Mouse (Mus musculus) lung, embryonic 14.5 days (tissue): ENCODE results near the gene Rexo4. TPM values are rescaled to one million over a fixed set of nuclear protein-coding genes. Genes with fewer than 3 reads are reported as not detected.

ENCODE experiments used
- ATAC-seq: fragments of 200-750 bp; cut with Nextera tagmentation; 2 replicates; pipeline ENCODE4 v1.8.0; 2017; ENCODE audit warnings: mild to moderate bottlenecking, moderate TSS enrichment, moderate library complexity; ENCODE audit not compliant: insufficient read depth
- DNase-seq: peaks from one replicate; pipeline ENCODE4 v3.0.0-alpha.2; 2015
- H3K27ac ChIP-seq: fragments of 300-500 bp; sonication (generic); 2 replicates; pipeline ENCODE4 v1.5.1; 2014; ENCODE audit warnings: low read depth, mild to moderate bottlenecking, moderate library complexity
- H3K27me3 ChIP-seq: fragments of 300-500 bp; sonication (generic); 2 replicates; pipeline ENCODE4 v1.6.1; 2014; ENCODE audit warnings: low read length, control low read depth; ENCODE audit not compliant: insufficient read depth
- H3K36me3 ChIP-seq: fragments of 300-500 bp; sonication (generic); 2 replicates; pipeline ENCODE4 v1.6.1; 2014; ENCODE audit warnings: control low read depth; ENCODE audit not compliant: insufficient read depth
- H3K4me1 ChIP-seq: fragments of 300-500 bp; sonication (generic); 2 replicates; pipeline ENCODE4 v1.6.1; 2014; ENCODE audit warnings: antibody characterized with exemption, control low read depth; ENCODE audit not compliant: insufficient read depth
- H3K4me2 ChIP-seq: fragments of 300-500 bp; sonication (generic); 2 replicates; pipeline ENCODE4 v1.6.1; 2014; ENCODE audit warnings: mild to moderate bottlenecking
- H3K4me3 ChIP-seq: fragments of 300-500 bp; sonication (generic); 2 replicates; pipeline ENCODE4 v1.5.1; 2014; ENCODE audit warnings: low read depth, low read length
- H3K9ac ChIP-seq: fragments of 300-500 bp; sonication (generic); 2 replicates; pipeline ENCODE4 v1.6.1; 2014
- H3K9me3 ChIP-seq: fragments of 300-500 bp; sonication (generic); 2 replicates; pipeline ENCODE4 v1.6.1; 2016; ENCODE audit warnings: low read depth, low read length, control low read depth
- CTCF ChIP-seq: IDR thresholded peaks from 2 replicates; pipeline ENCODE4 v1.5.1; 2016; ENCODE audit warnings: antibody characterized with exemption, low read depth
- WGBS: fragments of 180-500 bp; shearing (Covaris S2); extraction: QIAGEN DNeasy Blood & Tissue Kit; methylation state at CpG from one replicate; pipeline ENCODE4 v1.1.7; 2014; 5-methylcytosine and 5-hydroxymethylcytosine counted together
- polyA plus RNA-seq: library from polyadenylated mRNA; unstranded; fragments of >200 nt; fragmentation: Nextera tagmentation; extraction: Ambion mirVana; gene quantifications from 2 replicates; pipeline ENCODE4 v1.2.1, GENCODE M21; 2014

Gene Rexo4
- 44.9 and 48.3 TPM in 2 replicates for polyA plus RNA-seq

DNA sequence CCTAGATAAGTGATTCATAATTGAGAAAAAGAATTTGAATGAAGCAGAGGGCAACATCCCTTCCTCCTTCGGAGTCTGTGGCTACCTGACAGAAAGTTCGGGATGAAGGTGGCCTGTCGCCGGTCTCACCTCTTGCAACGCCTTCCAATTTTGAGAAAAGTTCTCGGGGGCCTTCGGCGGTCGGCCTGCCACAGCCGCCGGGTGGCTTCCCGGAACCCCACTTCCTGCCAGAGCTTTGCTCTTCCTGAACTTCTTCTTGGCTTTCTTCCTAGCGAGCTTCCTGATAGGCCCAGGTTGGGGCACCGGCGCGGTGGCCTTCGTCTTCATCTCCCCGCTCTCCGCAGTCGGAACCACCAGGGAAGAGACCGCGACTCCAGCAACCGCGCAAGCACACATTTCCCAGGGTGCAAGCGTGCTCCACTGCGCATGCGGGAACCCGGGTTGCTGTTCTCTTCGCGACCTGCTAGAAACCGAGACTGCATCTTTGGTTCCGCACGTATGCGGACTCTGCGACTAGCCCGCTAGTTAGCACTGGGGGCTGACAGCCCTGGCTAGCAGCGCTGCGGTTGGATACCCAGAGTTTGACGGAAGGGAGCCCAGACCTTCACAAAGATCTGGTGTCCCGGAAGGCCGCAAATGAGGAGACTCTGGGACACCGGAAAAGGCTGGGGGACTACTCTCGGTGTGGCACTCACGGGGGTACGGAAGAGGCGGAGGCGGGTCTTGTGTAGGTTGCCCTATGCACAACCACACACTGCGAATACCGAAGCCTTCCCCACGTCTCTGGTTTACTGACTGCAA lies at the start of gene Rexo4:
Gene Rexo4 (minus strand): TSS at position 464 of the 801 bp plus-strand sequence.
- no peaks in the 10 kb centered on the region for H3K27me3 ChIP-seq
- H3K4me3 ChIP-seq = peak within 1 kb of the TSS; percentile 76
- ATAC-seq (peak; percentile 97), DNase-seq (peak; percentile 98)
- H3K36me3 ChIP-seq = peaks cover 30% of the 10 kb centered on the region
- TF ChIP-seq CTCF = no peak
- H3K9ac ChIP-seq = peak within 1 kb of the TSS; percentile 91
- under 1% methylated on average over 50 of the region's 50 CpGs for WGBS
- H3K9me3 ChIP-seq = no peaks in the 10 kb centered on the region
- H3K4me1 ChIP-seq = no peaks in the 10 kb centered on the region
- peak within 1 kb of the TSS; percentile 90 for H3K4me2 ChIP-seq
- H3K27ac ChIP-seq = peak within 1 kb of the TSS; percentile 99

DNA sequence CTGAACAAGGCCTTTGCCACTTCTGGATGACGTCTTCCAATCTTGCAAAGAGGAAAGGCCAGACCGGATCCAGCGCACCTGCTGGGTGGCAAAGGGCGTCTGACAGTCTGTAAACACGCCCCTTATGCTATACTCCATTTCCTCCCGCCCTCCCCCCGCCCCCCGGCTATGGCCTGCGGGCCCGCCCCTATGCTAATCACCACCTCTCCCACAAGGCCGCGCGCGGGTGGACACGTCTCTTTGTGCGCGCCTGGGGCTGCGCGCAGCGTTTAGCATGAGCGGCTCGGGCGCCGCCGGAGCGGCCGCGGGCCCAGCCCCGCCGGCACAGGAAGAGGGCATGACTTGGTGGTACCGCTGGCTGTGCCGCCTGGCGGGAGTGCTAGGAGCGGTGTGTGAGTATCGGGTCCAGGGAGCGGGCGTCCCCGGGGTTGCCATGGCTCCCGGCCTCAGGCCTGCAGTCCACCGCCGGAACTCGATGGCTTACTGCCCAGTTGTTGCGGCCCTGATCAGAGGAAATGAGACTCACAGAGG lies 45.6 kb upstream of the Rexo4 start, which contains the start of gene Cacfd1:
Gene Cacfd1 (plus strand): TSS at position 213 of the 531 bp plus-strand sequence.
- no peaks in the 10 kb centered on the region; the same call in 1 of the 2 replicates for H3K4me1 ChIP-seq
- peak within 1 kb of the TSS; percentile 80 for H3K9ac ChIP-seq
- no peak for TF ChIP-seq CTCF
- DNase-seq = peak; percentile 93
- H3K4me2 ChIP-seq = peak within 1 kb of the TSS; percentile 63
- peaks cover 16% of the 10 kb centered on the region for H3K36me3 ChIP-seq
- no peaks in the 10 kb centered on the region for H3K27me3 ChIP-seq
- no peaks in the 10 kb centered on the region for H3K9me3 ChIP-seq
- WGBS = under 1% methylated on average over 43 of the region's 43 CpGs
- H3K4me3 ChIP-seq = peak within 1 kb of the TSS; percentile 65
- ATAC-seq = peak; percentile 97
- peak within 1 kb of the TSS; percentile 58 for H3K27ac ChIP-seq

DNA sequence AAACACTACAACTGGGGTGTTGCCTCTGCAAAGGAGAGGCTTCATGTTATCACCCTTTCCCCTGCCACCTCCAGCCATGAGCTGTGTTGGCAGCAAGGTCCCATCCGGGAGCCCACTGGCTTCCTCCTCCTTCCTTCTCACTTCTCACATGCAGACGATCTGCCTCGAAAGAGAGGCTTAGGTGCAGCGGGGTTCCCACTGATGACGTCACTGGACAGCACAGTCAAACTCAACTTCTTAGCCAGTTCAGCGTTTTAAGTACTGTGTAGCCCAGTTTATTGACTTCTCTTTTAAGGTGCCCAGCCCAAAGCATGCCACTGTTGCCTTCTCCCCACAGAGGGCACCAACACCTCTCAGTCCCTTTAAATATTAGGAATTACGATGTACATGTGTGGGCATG lies 43.5 kb upstream of the Rexo4 start:
- no peak for DNase-seq
- no peak for TF ChIP-seq CTCF
- no peak overlapping the region for H3K27ac ChIP-seq
- H3K4me1 ChIP-seq = no peaks in the 10 kb centered on the region; the same call in 1 of the 2 replicates
- H3K27me3 ChIP-seq = no peaks in the 10 kb centered on the region
- no peak overlapping the region for H3K4me3 ChIP-seq
- H3K4me2 ChIP-seq = no peak overlapping the region
- no peaks in the 10 kb centered on the region for H3K36me3 ChIP-seq
- H3K9ac ChIP-seq = no peak overlapping the region
- H3K9me3 ChIP-seq = no peaks in the 10 kb centered on the region
- 60% methylated on average over 7 of the region's 7 CpGs for WGBS
- ATAC-seq = no peak

DNA sequence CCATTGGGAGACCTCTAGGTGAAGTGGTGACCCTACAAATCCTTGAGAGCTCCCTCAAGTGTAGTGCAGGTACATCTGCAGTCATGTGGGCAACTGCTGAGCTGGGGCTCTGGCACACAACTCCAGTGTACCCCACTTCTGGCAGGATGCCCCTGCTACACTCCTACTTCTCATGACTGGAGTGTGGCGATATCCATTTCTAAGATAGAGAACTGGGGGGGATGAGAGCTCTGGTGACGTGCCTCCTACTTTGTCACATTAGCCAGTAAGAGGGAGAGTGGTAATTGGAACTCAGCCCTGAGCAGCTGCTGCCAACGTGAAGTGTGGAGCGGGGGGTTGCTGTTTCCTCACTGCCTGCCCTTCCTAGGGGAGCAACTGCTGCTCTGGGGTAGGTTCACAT lies 42.1 kb upstream of the Rexo4 start:
- no peak overlapping the region for H3K9ac ChIP-seq
- no peaks in the 10 kb centered on the region for H3K9me3 ChIP-seq
- WGBS = 54% methylated on average over 4 of the region's 4 CpGs
- no peak overlapping the region for H3K4me3 ChIP-seq
- no peak overlapping the region for H3K27ac ChIP-seq
- H3K36me3 ChIP-seq = no peaks in the 10 kb centered on the region
- no peaks in the 10 kb centered on the region for H3K27me3 ChIP-seq
- TF ChIP-seq CTCF = no peak
- no peak for ATAC-seq
- no peak overlapping the region for H3K4me2 ChIP-seq
- no peaks in the 10 kb centered on the region; the same call in 1 of the 2 replicates for H3K4me1 ChIP-seq
- DNase-seq = no peak

DNA sequence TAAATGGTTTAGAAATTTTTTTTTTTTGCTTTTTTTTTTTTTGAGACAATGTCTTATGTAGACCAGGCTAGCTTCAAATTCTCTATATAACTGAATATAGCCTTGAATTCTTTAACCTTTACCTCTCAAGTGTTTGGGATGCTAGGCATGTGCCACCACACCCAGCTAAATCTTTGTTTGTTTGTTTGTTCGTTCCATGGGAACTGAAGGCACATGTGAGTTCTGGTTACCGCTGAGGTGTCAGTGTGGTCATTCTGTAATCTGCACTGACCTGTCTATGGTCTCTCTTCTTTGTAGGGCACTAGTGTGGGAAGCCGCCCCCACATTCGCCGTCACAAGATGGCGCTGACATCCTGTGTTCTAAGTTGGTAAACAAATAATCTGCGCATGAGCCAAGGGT lies 33.8 kb upstream of the Rexo4 start:
- Histone ChIP-seq H3K27ac (no peak overlapping the region), H3K36me3 (no peaks in the 10 kb centered on the region), H3K9ac (no peak overlapping the region), H3K27me3 (no peaks in the 10 kb centered on the region), H3K9me3 (no peaks in the 10 kb centered on the region), H3K4me1 (no peaks in the 10 kb centered on the region), H3K4me2 (no peak overlapping the region), H3K4me3 (no peak overlapping the region)
- no peak for TF ChIP-seq CTCF
- 87% methylated on average over 6 of the region's 7 CpGs for WGBS
- DNase-seq (no peak), ATAC-seq (no peak)

DNA sequence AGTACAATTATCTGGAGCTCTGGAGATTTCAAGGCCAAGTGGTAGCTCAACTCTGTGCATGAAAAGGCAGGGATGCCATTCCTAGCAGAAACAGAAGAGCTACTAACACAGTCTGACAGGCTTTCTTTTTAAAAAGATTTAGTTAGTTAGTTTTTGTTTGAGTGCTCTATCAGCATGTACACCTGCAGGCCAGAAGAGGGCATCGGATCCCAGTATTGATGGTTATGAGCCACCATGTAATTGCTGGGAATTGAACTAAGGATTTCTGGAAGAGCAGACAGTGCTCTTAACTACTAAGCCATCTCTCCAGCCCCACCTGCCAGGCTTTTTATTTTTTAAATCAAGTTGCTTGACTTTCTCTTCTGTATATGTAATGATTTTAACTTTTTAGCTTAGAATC lies 33.3 kb upstream of the Rexo4 start:
- 73% methylated on average over 1 of the region's 1 CpGs for WGBS
- DNase-seq (peak; percentile 16), ATAC-seq (no peak)
- Histone ChIP-seq H3K9me3 (no peaks in the 10 kb centered on the region), H3K4me2 (no peak overlapping the region), H3K9ac (no peak overlapping the region), H3K27ac (no peak overlapping the region), H3K36me3 (no peaks in the 10 kb centered on the region), H3K4me3 (no peak overlapping the region), H3K27me3 (no peaks in the 10 kb centered on the region), H3K4me1 (no peaks in the 10 kb centered on the region)
- TF ChIP-seq CTCF = no peak

DNA sequence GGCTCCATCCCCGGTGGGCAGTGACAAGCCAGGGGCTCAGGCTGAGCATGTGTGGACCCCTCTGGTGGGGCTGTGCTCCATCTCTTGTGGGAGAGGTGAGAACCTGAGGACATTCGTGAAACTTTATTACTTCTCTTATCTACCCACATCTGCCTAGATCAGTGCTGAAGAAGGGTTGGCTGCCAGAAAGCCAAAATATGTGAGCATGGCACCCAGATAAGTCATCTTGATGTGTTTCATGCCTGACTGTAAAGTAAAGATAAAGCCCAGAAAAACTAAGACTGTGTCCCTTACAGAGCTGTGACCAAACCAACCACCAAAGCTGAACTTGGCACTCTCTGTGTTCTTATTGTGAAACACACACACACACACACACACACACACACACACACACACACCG lies 29.8 kb upstream of the Rexo4 start:
- no peak for TF ChIP-seq CTCF
- Histone ChIP-seq H3K9ac (no peak overlapping the region), H3K36me3 (no peaks in the 10 kb centered on the region), H3K27ac (no peak overlapping the region), H3K4me3 (no peak overlapping the region), H3K4me2 (no peak overlapping the region), H3K9me3 (no peaks in the 10 kb centered on the region), H3K27me3 (no peaks in the 10 kb centered on the region), H3K4me1 (no peaks in the 10 kb centered on the region)
- WGBS = 73% methylated on average over 3 of the region's 3 CpGs
- DNase-seq (no peak), ATAC-seq (no peak)
